Mouse (Mus musculus) hindbrain, embryonic 11.5 days (tissue): ENCODE measurements around the gene Clstn1. TPM values are rescaled to one million over a fixed set of nuclear protein-coding genes. Genes with fewer than 3 reads are reported as not detected.
A peak's percentile ranks its signal among the peaks of the same experiment; 100 is the strongest.

ENCODE experiments used
- ATAC-seq: fragments of 200-750 bp; cut with Nextera tagmentation; 2 replicates; pipeline ENCODE4 v1.8.0; 2017; ENCODE audit warnings: mild to moderate bottlenecking, moderate TSS enrichment, moderate library complexity; ENCODE audit not compliant: low FRiP score
- DNase-seq: peaks from one replicate; pipeline ENCODE4 v3.0.0-alpha.2; 2015; ENCODE audit warnings: low spot score
- H3K27ac ChIP-seq: fragments of 300-500 bp; sonication (generic); 2 replicates; pipeline ENCODE4 v1.5.1; 2014; ENCODE audit warnings: mild to moderate bottlenecking, low read depth, low read length
- H3K27me3 ChIP-seq: fragments of 300-500 bp; sonication (generic); 2 replicates; pipeline ENCODE4 v1.6.1; 2014; ENCODE audit warnings: mild to moderate bottlenecking, low read length, moderate library complexity, mixed read lengths; ENCODE audit not compliant: control insufficient read depth, insufficient read depth
- H3K36me3 ChIP-seq: fragments of 300-500 bp; sonication (generic); 2 replicates; pipeline ENCODE4 v1.6.1; 2014; ENCODE audit warnings: mild to moderate bottlenecking, low read length, moderate library complexity, mixed read lengths; ENCODE audit not compliant: control insufficient read depth, insufficient read depth
- H3K4me1 ChIP-seq: fragments of 300-500 bp; sonication (generic); replicated peaks from 2 replicates; pipeline ENCODE4 v1.6.1; 2014; ENCODE audit warnings: low read length, mixed read lengths; ENCODE audit not compliant: control insufficient read depth, insufficient read depth
- H3K4me2 ChIP-seq: fragments of 300-500 bp; sonication (generic); replicated peaks from 2 replicates; pipeline ENCODE4 v1.6.1; 2014; ENCODE audit warnings: mild to moderate bottlenecking, low read depth, low read length
- H3K4me3 ChIP-seq: fragments of 300-500 bp; sonication (generic); 2 replicates; pipeline ENCODE4 v1.5.1; 2014; ENCODE audit warnings: low read depth, low read length
- H3K9ac ChIP-seq: fragments of 300-500 bp; sonication (generic); 2 replicates; pipeline ENCODE4 v1.6.1; 2014; ENCODE audit warnings: low read depth, low read length
- H3K9me3 ChIP-seq: fragments of 300-500 bp; sonication (generic); 2 replicates; pipeline ENCODE4 v1.6.1; 2016; ENCODE audit warnings: low read length; ENCODE audit not compliant: control insufficient read depth
- WGBS: fragments of 180-500 bp; shearing (Covaris S2); extraction: QIAGEN DNeasy Blood & Tissue Kit; methylation state at CpG from one replicate; pipeline ENCODE4 v1.1.7; 2014; 5-methylcytosine and 5-hydroxymethylcytosine counted together
- polyA plus RNA-seq: library from polyadenylated mRNA; unstranded; fragments of >200 nt; fragmentation: Nextera tagmentation; extraction: Ambion mirVana; gene quantifications from 2 replicates; pipeline ENCODE4 v1.2.1, GENCODE M21; 2014

The Clstn1 gene
- polyA plus RNA-seq, 1 experiment from 2014 or later = 33.0 TPM

DNA sequence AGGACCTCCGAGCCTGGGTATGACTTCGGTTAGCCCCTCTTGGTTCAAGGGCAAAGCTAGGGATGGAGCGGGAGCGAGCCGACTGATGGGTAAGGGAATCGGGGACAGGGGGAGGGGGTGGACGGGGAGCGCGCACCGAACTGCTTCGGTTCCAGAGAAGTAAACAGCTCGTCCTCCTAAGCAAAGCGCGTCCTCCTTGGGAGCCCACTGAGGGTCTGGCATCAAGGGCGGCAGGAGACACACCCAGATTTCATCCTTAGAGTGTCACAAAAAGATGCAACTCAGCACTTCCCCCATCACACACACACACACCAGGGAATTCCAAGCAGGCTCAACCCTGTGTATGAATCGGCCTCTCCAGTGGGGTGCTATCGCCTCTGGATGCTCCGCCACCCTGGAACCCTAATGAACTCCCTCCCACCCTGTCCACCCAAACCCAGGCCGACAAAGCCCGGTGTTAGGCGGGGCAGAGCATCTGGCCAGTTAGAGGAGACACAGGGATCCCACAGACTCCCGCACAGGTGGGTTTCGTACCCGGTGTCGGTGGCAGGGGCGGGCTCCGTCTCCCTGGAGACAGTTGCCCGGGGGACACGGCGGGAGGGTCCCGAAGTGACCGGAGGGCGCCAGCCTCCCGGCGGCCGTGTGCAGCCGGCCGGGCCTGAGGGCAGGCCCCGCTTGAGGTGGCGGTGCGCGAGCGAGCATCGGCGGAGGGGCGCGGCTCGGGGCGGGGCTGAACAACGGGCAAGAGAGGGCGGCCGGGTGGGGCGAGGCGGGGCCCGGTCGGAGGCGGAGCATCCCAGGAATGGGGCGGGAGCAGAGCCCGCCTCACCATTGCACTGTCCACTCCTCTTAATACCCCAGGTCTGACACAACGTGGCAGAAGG is 89.4 kb downstream of the Clstn1 start:
- H3K4me2 ChIP-seq = peak overlapping the region; percentile 68
- H3K4me1 ChIP-seq = no peaks in the 10 kb centered on the region
- 2% methylated on average over 50 of the region's 60 CpGs for WGBS
- peak; percentile 93 for ATAC-seq
- H3K9ac ChIP-seq = peak overlapping the region; percentile 52
- peak; percentile 88 for DNase-seq
- peaks cover 2% of the 10 kb centered on the region for H3K27me3 ChIP-seq
- no peaks in the 10 kb centered on the region for H3K9me3 ChIP-seq
- peak overlapping the region; percentile 34; the same call in 1 of the 2 replicates for H3K27ac ChIP-seq
- H3K4me3 ChIP-seq = peak overlapping the region; percentile 58
- H3K36me3 ChIP-seq = no peaks in the 10 kb centered on the region

DNA sequence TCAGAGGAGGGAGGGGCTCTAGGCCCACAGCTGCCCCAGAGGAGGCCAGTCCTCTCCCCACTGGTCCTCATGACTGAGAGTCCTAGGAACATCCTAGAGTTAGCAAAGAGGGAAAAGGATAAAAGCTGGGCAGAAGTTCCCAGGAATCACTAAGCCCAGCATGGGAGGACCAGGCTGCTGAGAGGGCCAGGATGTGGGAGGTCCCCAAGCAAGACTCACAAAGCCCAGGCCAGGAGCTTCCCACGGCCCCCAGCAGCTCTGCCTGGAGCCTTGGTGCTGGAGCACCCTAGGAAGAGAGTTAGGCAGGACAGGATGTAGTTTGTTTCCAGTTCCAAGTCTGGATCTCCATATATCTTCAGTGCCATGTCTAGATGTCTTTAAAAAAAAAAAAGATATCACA is 91.7 kb downstream of the Clstn1 start:
- Histone ChIP-seq H3K9ac (no peak overlapping the region), H3K27me3 (peaks cover 2% of the 10 kb centered on the region), H3K4me1 (no peaks in the 10 kb centered on the region), H3K4me3 (no peak overlapping the region), H3K4me2 (no peak overlapping the region), H3K9me3 (no peaks in the 10 kb centered on the region), H3K36me3 (no peaks in the 10 kb centered on the region), H3K27ac (no peak overlapping the region)
- ATAC-seq = no peak
- no peak for DNase-seq
- WGBS = 55% methylated on average over 1 of the region's 1 CpGs

DNA sequence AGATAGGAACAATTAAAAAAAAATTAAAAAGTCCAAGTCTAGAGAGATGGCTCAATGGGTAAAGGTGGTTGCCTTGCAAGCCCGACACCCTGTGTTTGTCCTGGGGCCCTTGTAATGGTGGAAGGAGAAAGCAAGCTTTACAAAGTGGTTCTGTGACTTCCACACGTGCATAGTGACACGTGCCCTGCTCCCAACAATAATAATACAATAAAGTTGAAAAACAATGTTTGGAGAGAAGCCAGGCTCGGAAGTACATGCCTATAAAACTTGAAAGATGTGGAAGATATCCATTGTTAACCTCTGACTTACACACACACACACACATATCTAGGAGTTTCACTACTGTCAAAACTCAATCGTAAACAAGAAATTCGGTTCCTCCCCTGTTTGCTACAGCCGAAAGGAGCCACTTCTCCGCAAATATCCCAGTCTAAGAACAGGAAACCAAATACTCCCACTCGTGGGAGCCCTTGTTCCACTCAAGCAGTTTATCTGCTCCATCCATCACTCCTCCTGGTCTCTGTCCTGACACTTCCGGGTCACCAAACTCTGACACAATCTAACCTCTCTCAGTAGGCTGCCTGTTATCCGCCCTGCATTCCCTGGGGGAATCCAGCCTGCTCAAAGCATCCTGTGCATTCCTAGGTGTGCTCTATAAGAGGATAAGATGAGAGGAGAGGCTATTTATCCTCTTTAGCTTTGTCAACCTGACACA is 92.9 kb downstream of the Clstn1 start:
- no peak for DNase-seq
- H3K27me3 ChIP-seq = no peaks in the 10 kb centered on the region; the same call in 1 of the 2 replicates
- H3K9ac ChIP-seq = no peak overlapping the region
- H3K27ac ChIP-seq = no peak overlapping the region
- WGBS = 73% methylated on average over 11 of the region's 11 CpGs
- no peak overlapping the region for H3K4me2 ChIP-seq
- ATAC-seq = no peak
- no peaks in the 10 kb centered on the region for H3K4me1 ChIP-seq
- no peaks in the 10 kb centered on the region for H3K36me3 ChIP-seq
- H3K9me3 ChIP-seq = no peaks in the 10 kb centered on the region
- no peak overlapping the region for H3K4me3 ChIP-seq

DNA sequence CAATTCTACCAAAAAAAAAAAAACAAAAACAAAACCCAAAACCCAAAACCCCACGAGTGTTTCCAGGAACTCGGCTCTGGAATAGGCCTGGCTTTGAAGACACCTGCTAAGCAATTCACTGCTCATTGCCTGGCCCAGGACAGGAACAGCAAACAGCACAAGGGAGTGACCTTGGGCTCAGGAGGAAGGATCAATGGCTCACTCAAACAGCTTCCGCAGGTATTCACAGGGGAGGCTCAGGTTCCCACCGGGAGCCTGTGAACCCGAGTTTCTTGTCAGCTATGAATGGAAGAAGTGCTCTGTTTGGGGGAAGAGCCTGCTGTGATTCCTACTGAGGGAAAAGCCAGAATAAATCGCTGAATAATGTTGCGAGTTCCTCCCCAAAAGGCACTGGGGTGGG is 97.6 kb downstream of the Clstn1 start:
- WGBS = 23% methylated on average over 7 of the region's 7 CpGs
- H3K9me3 ChIP-seq = no peaks in the 10 kb centered on the region
- H3K27ac ChIP-seq = no peak overlapping the region
- no peak overlapping the region for H3K9ac ChIP-seq
- no peaks in the 10 kb centered on the region for H3K27me3 ChIP-seq
- H3K36me3 ChIP-seq = no peaks in the 10 kb centered on the region
- DNase-seq (no peak), ATAC-seq (no peak)
- H3K4me1 ChIP-seq = no peaks in the 10 kb centered on the region
- H3K4me3 ChIP-seq = no peak overlapping the region
- H3K4me2 ChIP-seq = no peak overlapping the region

DNA sequence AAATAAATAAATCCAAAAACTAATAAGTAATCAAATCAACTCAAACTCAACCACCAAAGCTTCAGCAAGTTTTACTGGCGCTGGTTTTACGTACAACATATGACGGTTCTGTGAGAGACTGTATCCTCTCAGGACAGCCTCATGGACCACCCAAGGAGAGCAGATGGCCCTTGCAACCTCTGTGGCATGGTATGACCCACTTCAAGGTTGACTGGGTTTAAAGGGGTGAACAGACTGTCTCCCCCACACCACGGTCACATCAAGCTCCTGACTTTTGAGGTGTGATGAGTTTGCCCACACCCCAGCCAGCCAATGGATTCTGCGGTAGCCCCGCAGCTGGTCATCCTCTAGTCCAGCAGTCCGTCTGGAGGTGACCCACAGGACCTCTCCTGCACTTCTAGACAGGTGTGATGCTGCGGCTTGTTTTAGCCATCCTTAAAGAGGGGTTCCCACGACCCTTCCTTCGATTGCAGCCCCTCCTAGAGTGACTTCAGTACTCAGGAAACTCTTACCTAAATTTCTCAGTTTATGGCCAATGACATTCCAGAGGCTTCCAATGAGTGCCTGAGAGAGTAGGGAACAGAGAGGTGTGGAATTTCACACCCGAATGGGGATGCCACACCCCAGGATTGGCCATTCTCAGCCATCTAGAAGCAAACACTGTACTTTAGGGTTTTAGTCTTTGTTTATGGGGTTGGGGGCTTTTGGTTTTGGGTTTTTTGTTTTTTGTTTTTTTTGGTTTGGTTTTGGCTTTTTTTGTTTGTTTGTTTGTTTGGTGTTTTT is 98.8 kb downstream of the Clstn1 start:
- Histone ChIP-seq H3K9ac (no peak overlapping the region), H3K27ac (no peak overlapping the region), H3K4me1 (no peaks in the 10 kb centered on the region), H3K4me3 (no peak overlapping the region), H3K27me3 (no peaks in the 10 kb centered on the region), H3K36me3 (no peaks in the 10 kb centered on the region), H3K4me2 (no peak overlapping the region), H3K9me3 (no peaks in the 10 kb centered on the region)
- no peak for DNase-seq
- ATAC-seq = no peak
- WGBS = 86% methylated on average over 11 of the region's 11 CpGs

DNA sequence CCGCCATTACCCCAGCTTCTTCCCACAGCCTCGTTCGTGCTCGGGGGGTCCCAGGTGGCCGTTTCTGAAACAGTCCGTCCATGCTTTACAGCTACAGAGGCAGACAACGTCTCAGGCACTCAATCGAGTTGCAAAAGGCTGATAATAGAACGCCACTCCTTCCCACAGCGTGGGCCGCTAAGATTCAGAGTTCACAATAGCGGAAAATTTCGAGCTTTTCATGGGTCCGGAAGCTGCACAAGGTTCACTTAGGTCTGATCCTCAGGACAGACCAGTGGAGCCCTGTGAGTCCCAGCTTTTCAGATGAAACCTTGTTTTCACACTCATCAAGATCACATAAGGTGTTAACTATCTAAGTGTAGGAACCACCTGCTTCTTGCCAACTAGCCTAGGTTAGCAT is 102.6 kb downstream of the Clstn1 start:
- Histone ChIP-seq H3K4me1 (no peaks in the 10 kb centered on the region), H3K4me2 (no peak overlapping the region), H3K36me3 (no peaks in the 10 kb centered on the region), H3K27ac (no peak overlapping the region), H3K9ac (no peak overlapping the region), H3K4me3 (no peak overlapping the region), H3K27me3 (no peaks in the 10 kb centered on the region), H3K9me3 (no peaks in the 10 kb centered on the region)
- DNase-seq = no peak
- no peak for ATAC-seq
- WGBS = 76% methylated on average over 14 of the region's 14 CpGs

DNA sequence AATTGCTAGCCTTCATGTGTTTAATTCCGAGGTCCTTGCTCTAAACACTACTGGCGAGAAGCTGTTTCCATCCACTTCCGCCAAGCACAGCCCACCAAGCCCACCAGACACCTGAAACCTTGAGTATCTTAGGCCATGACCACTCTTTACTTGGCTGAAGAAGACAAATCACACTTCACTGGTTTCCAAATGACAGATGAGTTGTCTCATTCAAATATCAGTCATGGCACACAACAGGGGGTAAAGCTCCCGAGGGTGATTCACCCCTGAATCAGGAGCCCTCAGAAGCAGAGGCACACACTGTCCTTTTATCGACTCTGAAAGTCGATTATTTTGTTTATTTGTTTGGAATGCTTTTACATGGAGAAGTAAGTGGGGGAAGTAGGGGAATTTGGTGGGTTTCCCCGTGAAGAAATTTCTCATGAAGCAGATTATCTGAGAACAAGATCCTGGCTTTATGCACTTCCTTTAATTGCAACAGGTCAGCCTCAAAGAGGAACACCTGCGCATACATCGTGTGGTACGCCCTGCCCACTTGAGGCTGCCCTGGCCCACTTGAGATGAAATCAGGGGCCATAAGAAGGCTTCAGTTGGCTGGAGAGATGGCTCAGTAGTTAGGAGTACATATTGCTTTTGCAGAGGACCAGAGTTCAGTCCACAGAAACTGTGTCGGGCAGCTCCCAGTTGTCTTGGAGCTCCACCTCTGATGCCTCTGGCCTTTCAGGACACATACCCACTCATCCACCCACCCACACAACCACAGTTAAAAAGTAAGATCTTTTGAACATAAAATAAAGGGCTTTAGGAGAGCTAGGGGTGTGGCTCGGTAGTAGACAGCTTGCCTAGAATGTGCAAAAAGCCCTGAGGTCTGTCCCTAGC is 103.8 kb downstream of the Clstn1 start:
- Histone ChIP-seq H3K4me3 (no peak overlapping the region), H3K36me3 (no peaks in the 10 kb centered on the region), H3K27ac (no peak overlapping the region), H3K4me2 (no peak overlapping the region), H3K27me3 (no peaks in the 10 kb centered on the region), H3K4me1 (no peaks in the 10 kb centered on the region), H3K9me3 (no peaks in the 10 kb centered on the region), H3K9ac (no peak overlapping the region)
- WGBS = 86% methylated on average over 12 of the region's 12 CpGs
- no peak for DNase-seq
- ATAC-seq = no peak

DNA sequence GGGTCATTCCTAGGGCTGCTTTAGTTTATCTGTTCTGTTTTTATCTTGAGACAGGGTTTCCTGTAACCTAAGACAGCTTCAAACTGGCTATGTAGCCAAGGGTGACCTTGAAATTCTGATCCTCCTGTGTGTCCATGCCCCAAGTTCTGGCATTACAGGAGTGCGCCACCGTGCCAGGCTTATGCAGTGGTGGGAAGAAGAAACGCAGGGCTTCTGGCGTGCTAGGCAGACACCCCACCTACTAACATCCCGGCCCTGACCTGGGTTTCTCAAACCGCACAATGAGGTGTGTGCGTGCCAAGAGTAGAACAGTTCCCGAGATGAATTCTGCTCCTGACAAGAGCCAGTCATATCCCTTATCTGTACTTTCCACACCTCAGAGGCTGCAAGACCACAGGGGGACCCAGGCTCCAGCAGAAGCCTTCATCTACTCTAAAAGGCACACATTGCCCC is 104.6 kb downstream of the Clstn1 start:
- no peak overlapping the region for H3K4me3 ChIP-seq
- H3K36me3 ChIP-seq = no peaks in the 10 kb centered on the region
- DNase-seq (no peak), ATAC-seq (no peak)
- H3K27me3 ChIP-seq = no peaks in the 10 kb centered on the region
- H3K27ac ChIP-seq = no peak overlapping the region
- no peak overlapping the region for H3K4me2 ChIP-seq
- no peaks in the 10 kb centered on the region for H3K4me1 ChIP-seq
- H3K9me3 ChIP-seq = no peaks in the 10 kb centered on the region
- WGBS = 88% methylated on average over 8 of the region's 8 CpGs
- H3K9ac ChIP-seq = no peak overlapping the region
